Mouse (Mus musculus): ENCODE data around the gene Baz2b. TPM values are rescaled to one million over a fixed set of nuclear protein-coding genes. Genes with fewer than 3 reads are reported as not detected.
A peak's percentile ranks its signal among the peaks of the same experiment; 100 is the strongest.

Gene Baz2b
- polyA plus RNA-seq, 1 experiment from 2014 or later = 34.0 TPM

DNA sequence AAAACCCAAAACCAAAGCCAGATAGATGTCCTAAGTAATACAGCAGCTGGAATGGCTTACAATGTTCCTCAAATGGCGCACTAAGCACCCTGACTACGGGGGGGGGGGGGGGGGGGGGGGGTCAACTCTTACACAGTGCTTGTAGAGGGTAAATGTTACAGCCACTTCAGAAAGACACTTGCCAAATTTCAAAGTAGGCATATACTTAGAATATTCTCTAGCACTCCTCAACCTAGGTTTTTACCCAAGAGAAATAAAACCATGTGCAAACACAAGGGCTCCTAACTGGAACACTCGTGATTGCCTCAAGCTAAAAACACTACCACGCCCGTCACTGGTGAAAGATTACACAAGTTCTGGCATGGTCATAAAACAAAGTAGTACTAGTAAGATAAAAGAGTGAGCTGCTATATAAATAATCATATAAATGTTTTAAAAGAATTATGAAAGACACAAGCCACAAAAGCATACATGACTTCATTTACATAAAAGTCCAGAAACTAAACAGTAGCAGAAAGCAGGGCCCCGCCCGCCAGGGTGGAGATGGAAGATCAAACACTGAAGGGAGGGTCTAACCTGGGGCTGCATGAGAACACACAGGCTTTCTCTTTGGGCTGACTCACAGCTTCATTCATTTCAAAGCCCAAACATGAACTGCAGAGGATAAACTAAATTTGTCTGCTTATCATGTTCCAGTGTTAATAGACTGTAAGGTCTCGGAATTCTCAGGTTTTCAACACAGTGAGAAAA is 212.0 kb downstream of the Baz2b start:
- no peak overlapping the region for H3K9ac ChIP-seq (ENCODE audit: low read length)
- H3K36me3 ChIP-seq (ENCODE audit: control insufficient read depth, insufficient read depth, low read length) = no peaks in the 10 kb centered on the region
- no peak overlapping the region for H3K4me2 ChIP-seq (replicated peaks; ENCODE audit: low read depth)
- H3K9me3 ChIP-seq (ENCODE audit: control insufficient read depth, low read length) = no peaks in the 10 kb centered on the region
- no peak overlapping the region for H3K27ac ChIP-seq (replicated peaks)
- ATAC-seq (ENCODE audit: low FRiP score, low TSS enrichment) = peak; percentile 84
- peak; percentile 65 for DNase-seq (ENCODE audit: low spot score)
- 58% methylated on average over 7 of the region's 8 CpGs for WGBS
- no peaks in the 10 kb centered on the region for H3K4me1 ChIP-seq (replicated peaks; ENCODE audit: control insufficient read depth, insufficient read depth)
- TF ChIP-seq EP300 (optimal IDR thresholded peaks at IDR 0.05) (no peak), CTCF (IDR thresholded peaks at IDR 0.05; ENCODE audit: low read depth) (no peak)
- H3K27me3 ChIP-seq (ENCODE audit: control insufficient read depth, insufficient read depth, low read length) = no peaks in the 10 kb centered on the region
- H3K4me3 ChIP-seq (ENCODE audit: low read depth, low read length) = no peak overlapping the region

- no peak for ATAC-seq (ENCODE audit: low FRiP score, low TSS enrichment)
- no peak overlapping the region for H3K4me3 ChIP-seq (ENCODE audit: low read depth, low read length)
- no peaks in the 10 kb centered on the region for H3K36me3 ChIP-seq (ENCODE audit: control insufficient read depth, insufficient read depth, low read length)
- H3K4me1 ChIP-seq (replicated peaks; ENCODE audit: control insufficient read depth, insufficient read depth) = no peaks in the 10 kb centered on the region
- no peak for DNase-seq (ENCODE audit: low spot score)
- TF ChIP-seq CTCF (IDR thresholded peaks at IDR 0.05; ENCODE audit: low read depth) (no peak), EP300 (optimal IDR thresholded peaks at IDR 0.05) (no peak)
- no peak overlapping the region for H3K4me2 ChIP-seq (replicated peaks; ENCODE audit: low read depth)
- no peaks in the 10 kb centered on the region for H3K27me3 ChIP-seq (ENCODE audit: control insufficient read depth, insufficient read depth, low read length)
- no peak overlapping the region for H3K27ac ChIP-seq (replicated peaks)
- H3K9me3 ChIP-seq (ENCODE audit: control insufficient read depth, low read length) = no peaks in the 10 kb centered on the region
- 78% methylated on average over 5 of the region's 5 CpGs for WGBS
- H3K9ac ChIP-seq (ENCODE audit: low read length) = no peak overlapping the region
Observed at GRCm38 (mm10) chr2:59996911-59997310, 212.7 kb downstream of the Baz2b start.

DNA sequence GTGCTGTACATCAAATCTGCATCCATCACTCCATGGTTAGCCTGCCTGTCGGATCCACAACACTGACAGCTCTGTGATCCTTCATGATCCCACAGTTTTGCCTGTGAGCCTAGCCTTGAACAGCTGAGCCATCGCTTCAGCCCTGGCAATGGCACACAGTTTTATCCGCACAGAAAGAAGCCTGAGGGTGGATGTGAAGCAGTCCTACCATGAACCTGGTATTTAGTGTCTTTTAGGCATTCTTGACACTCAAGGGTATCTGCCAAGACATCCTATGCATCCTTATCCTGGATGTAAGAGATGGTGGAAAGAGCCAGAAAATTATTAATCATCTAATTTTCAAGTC is 216.5 kb downstream of the Baz2b start:
- no peak for DNase-seq (ENCODE audit: low spot score)
- H3K4me2 ChIP-seq (replicated peaks; ENCODE audit: low read depth) = no peak overlapping the region
- H3K4me1 ChIP-seq (replicated peaks; ENCODE audit: control insufficient read depth, insufficient read depth) = no peaks in the 10 kb centered on the region
- WGBS = 76% methylated on average over 3 of the region's 3 CpGs
- ATAC-seq (ENCODE audit: low FRiP score, low TSS enrichment) = no peak
- no peak overlapping the region for H3K27ac ChIP-seq (replicated peaks)
- TF ChIP-seq CTCF (IDR thresholded peaks at IDR 0.05; ENCODE audit: low read depth) = no peak
- no peak for TF ChIP-seq EP300 (optimal IDR thresholded peaks at IDR 0.05)
- no peaks in the 10 kb centered on the region for H3K36me3 ChIP-seq (ENCODE audit: control insufficient read depth, insufficient read depth, low read length)
- H3K27me3 ChIP-seq (ENCODE audit: control insufficient read depth, insufficient read depth, low read length) = no peaks in the 10 kb centered on the region
- H3K4me3 ChIP-seq (ENCODE audit: low read depth, low read length) = no peak overlapping the region
- H3K9me3 ChIP-seq (ENCODE audit: control insufficient read depth, low read length) = no peaks in the 10 kb centered on the region
- H3K9ac ChIP-seq (ENCODE audit: low read length) = no peak overlapping the region

- Histone ChIP-seq H3K4me2 (replicated peaks; ENCODE audit: low read depth) (no peak overlapping the region), H3K9me3 (ENCODE audit: control insufficient read depth, low read length) (no peaks in the 10 kb centered on the region), H3K9ac (ENCODE audit: low read length) (no peak overlapping the region), H3K36me3 (ENCODE audit: control insufficient read depth, insufficient read depth, low read length) (no peaks in the 10 kb centered on the region), H3K4me1 (replicated peaks; ENCODE audit: control insufficient read depth, insufficient read depth) (no peaks in the 10 kb centered on the region), H3K27me3 (ENCODE audit: control insufficient read depth, insufficient read depth, low read length) (no peaks in the 10 kb centered on the region), H3K4me3 (ENCODE audit: low read depth, low read length) (no peak overlapping the region), H3K27ac (replicated peaks) (no peak overlapping the region)
- WGBS = 62% methylated on average over 10 of the region's 10 CpGs
- TF ChIP-seq EP300 (optimal IDR thresholded peaks at IDR 0.05) = no peak
- no peak for TF ChIP-seq CTCF (IDR thresholded peaks at IDR 0.05; ENCODE audit: low read depth)
- ATAC-seq (ENCODE audit: low FRiP score, low TSS enrichment) (no peak), DNase-seq (ENCODE audit: low spot score) (no peak)
Observed at GRCm38 (mm10) chr2:59992488-59993189, 217.0 kb downstream of the Baz2b start.

- no peak for DNase-seq (ENCODE audit: low spot score)
- no peaks in the 10 kb centered on the region for H3K9me3 ChIP-seq (ENCODE audit: control insufficient read depth, low read length)
- no peak for TF ChIP-seq CTCF (IDR thresholded peaks at IDR 0.05; ENCODE audit: low read depth)
- H3K36me3 ChIP-seq (ENCODE audit: control insufficient read depth, insufficient read depth, low read length) = no peaks in the 10 kb centered on the region
- no peak overlapping the region for H3K4me3 ChIP-seq (ENCODE audit: low read depth, low read length)
- H3K4me1 ChIP-seq (replicated peaks; ENCODE audit: control insufficient read depth, insufficient read depth) = no peaks in the 10 kb centered on the region
- ATAC-seq (ENCODE audit: low FRiP score, low TSS enrichment) = no peak
- no peak overlapping the region for H3K27ac ChIP-seq (replicated peaks)
- no peaks in the 10 kb centered on the region for H3K27me3 ChIP-seq (ENCODE audit: control insufficient read depth, insufficient read depth, low read length)
- H3K4me2 ChIP-seq (replicated peaks; ENCODE audit: low read depth) = no peak overlapping the region
- H3K9ac ChIP-seq (ENCODE audit: low read length) = no peak overlapping the region
Observed at GRCm38 (mm10) chr2:59991775-59992174, 217.9 kb downstream of the Baz2b start.

DNA sequence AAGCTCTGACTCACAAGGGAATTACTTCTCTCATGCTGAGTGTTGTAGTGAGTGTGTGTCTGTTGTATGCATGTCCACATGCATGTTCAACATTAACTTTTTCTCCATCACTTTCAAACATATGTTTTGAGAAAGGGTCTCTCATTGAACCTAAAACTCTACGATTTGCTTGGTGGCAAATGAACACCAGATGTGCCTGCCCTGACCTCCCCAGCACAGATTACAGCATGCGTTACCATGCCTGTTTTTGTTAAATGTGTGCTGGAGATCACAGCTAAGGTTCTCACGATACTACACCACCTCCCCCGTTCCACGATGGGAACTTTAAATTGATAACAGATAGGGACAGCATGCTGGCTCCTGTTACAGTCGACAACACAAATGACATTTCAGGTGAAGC is 222.1 kb downstream of the Baz2b start:
- no peaks in the 10 kb centered on the region for H3K4me1 ChIP-seq (replicated peaks; ENCODE audit: control insufficient read depth, insufficient read depth)
- ATAC-seq (ENCODE audit: low FRiP score, low TSS enrichment) (no peak), DNase-seq (ENCODE audit: low spot score) (no peak)
- H3K27ac ChIP-seq (replicated peaks) = no peak overlapping the region
- no peaks in the 10 kb centered on the region for H3K27me3 ChIP-seq (ENCODE audit: control insufficient read depth, insufficient read depth, low read length)
- no peaks in the 10 kb centered on the region for H3K36me3 ChIP-seq (ENCODE audit: control insufficient read depth, insufficient read depth, low read length)
- H3K4me3 ChIP-seq (ENCODE audit: low read depth, low read length) = no peak overlapping the region
- no peaks in the 10 kb centered on the region for H3K9me3 ChIP-seq (ENCODE audit: control insufficient read depth, low read length)
- TF ChIP-seq CTCF (IDR thresholded peaks at IDR 0.05; ENCODE audit: low read depth) (no peak), EP300 (optimal IDR thresholded peaks at IDR 0.05) (no peak)
- H3K9ac ChIP-seq (ENCODE audit: low read length) = no peak overlapping the region
- 69% methylated on average over 6 of the region's 6 CpGs for WGBS
- no peak overlapping the region for H3K4me2 ChIP-seq (replicated peaks; ENCODE audit: low read depth)
